Mouse (Mus musculus): ENCODE results near the gene Dytn. TPM values are rescaled to one million over a fixed set of nuclear protein-coding genes. Genes with fewer than 3 reads are reported as not detected.

Dytn gene
- not detected in 2 replicates for polyA plus RNA-seq (2015; fragmentation: Nextera tagmentation; extraction: Ambion mirVana)

GRCm38 (mm10) chr1:63686827-63687226 lies at the start of gene Dytn:
TSS of gene Dytn (minus strand) at chr1:63686927.
- ATAC-seq (replicated peaks) = no peak
- Histone ChIP-seq H3K27ac (replicated peaks) (no peak within 1 kb of the TSS), H3K4me1 (no peaks in the 10 kb centered on the region), H3K4me2 (replicated peaks) (no peak within 1 kb of the TSS), H3K9ac (replicated peaks) (no peak within 1 kb of the TSS), H3K27me3 (no peaks in the 10 kb centered on the region), H3K4me3 (no peak within 1 kb of the TSS), H3K9me3 (no peaks in the 10 kb centered on the region), H3K36me3 (no peaks in the 10 kb centered on the region)
- 88% methylated on average over 4 of the region's 4 CpGs for WGBS

GRCm38 (mm10) chr1:63730240-63730771 lies 43.6 kb upstream of the Dytn start, which contains the start of the genes Mdh1b and Fastkd2:
TSS of gene Mdh1b (minus strand) at chr1:63730318.
TSS of gene Fastkd2 (plus strand) at chr1:63730614.
- Histone ChIP-seq H3K9me3 (no peaks in the 10 kb centered on the region), H3K4me2 (replicated peaks) (peak within 1 kb of the TSS; percentile 48), H3K9ac (replicated peaks) (peak within 1 kb of the TSS; percentile 77), H3K27ac (replicated peaks) (no peak within 1 kb of the TSS), H3K27me3 (peaks cover 6% of the 10 kb centered on the region; the same call in 1 of the 2 replicates), H3K36me3 (no peaks in the 10 kb centered on the region), H3K4me1 (peaks cover 30% of the 10 kb centered on the region), H3K4me3 (peak within 1 kb of the TSS; percentile 81)
- ATAC-seq (replicated peaks) = peak; percentile 98
- under 1% methylated on average over 31 of the region's 31 CpGs for WGBS

- WGBS = 43% methylated on average over 8 of the region's 8 CpGs
- ATAC-seq (replicated peaks) = peak; percentile 24; the same call in 1 of the 2 replicates
- H3K36me3 ChIP-seq = no peaks in the 10 kb centered on the region
- peaks cover 6% of the 10 kb centered on the region; the same call in 1 of the 2 replicates for H3K27me3 ChIP-seq
- peak overlapping the region; percentile 81 for H3K4me3 ChIP-seq
- H3K27ac ChIP-seq (replicated peaks) = no peak overlapping the region
- H3K9me3 ChIP-seq = no peaks in the 10 kb centered on the region
- peak overlapping the region; percentile 77 for H3K9ac ChIP-seq (replicated peaks)
- H3K4me2 ChIP-seq (replicated peaks) = peak overlapping the region; percentile 48
- peaks cover 30% of the 10 kb centered on the region for H3K4me1 ChIP-seq
Measured at GRCm38 (mm10) chr1:63729796-63730195, 43.1 kb upstream of the Dytn start.

GRCm38 (mm10) chr1:63720161-63720560 lies 33.4 kb upstream of the Dytn start:
- Histone ChIP-seq H3K4me1 (no peaks in the 10 kb centered on the region), H3K27me3 (no peaks in the 10 kb centered on the region; the same call in 1 of the 2 replicates), H3K27ac (replicated peaks) (no peak overlapping the region), H3K9me3 (no peaks in the 10 kb centered on the region), H3K36me3 (no peaks in the 10 kb centered on the region), H3K4me3 (no peak overlapping the region), H3K4me2 (replicated peaks) (no peak overlapping the region), H3K9ac (replicated peaks) (no peak overlapping the region)
- WGBS = 73% methylated on average over 7 of the region's 7 CpGs
- ATAC-seq (replicated peaks) = no peak

GRCm38 (mm10) chr1:63708876-63709275 lies 22.1 kb upstream of the Dytn start:
- no peak for ATAC-seq (replicated peaks)
- Histone ChIP-seq H3K4me2 (replicated peaks) (no peak overlapping the region), H3K9ac (replicated peaks) (no peak overlapping the region), H3K27me3 (no peaks in the 10 kb centered on the region), H3K9me3 (no peaks in the 10 kb centered on the region), H3K4me3 (no peak overlapping the region), H3K36me3 (no peaks in the 10 kb centered on the region), H3K4me1 (no peaks in the 10 kb centered on the region), H3K27ac (replicated peaks) (no peak overlapping the region)
- WGBS = 81% methylated on average over 3 of the region's 3 CpGs

- WGBS = 60% methylated on average over 5 of the region's 5 CpGs
- no peak overlapping the region for H3K27ac ChIP-seq (replicated peaks)
- no peaks in the 10 kb centered on the region for H3K4me1 ChIP-seq
- H3K9ac ChIP-seq (replicated peaks) = no peak overlapping the region
- no peaks in the 10 kb centered on the region for H3K9me3 ChIP-seq
- no peaks in the 10 kb centered on the region for H3K27me3 ChIP-seq
- H3K36me3 ChIP-seq = no peaks in the 10 kb centered on the region
- H3K4me2 ChIP-seq (replicated peaks) = no peak overlapping the region
- ATAC-seq (replicated peaks) = no peak
- H3K4me3 ChIP-seq = no peak overlapping the region
Measured at GRCm38 (mm10) chr1:63705733-63706132, 19.0 kb upstream of the Dytn start.

GRCm38 (mm10) chr1:63696861-63697260 lies 10.1 kb upstream of the Dytn start:
- ATAC-seq (replicated peaks) = no peak
- no peaks in the 10 kb centered on the region for H3K27me3 ChIP-seq
- H3K4me2 ChIP-seq (replicated peaks) = no peak overlapping the region
- whole genome bisulfite sequencing = 82% methylated on average over 3 of the region's 3 CpGs
- no peak overlapping the region for H3K4me3 ChIP-seq
- H3K9ac ChIP-seq (replicated peaks) = no peak overlapping the region
- no peaks in the 10 kb centered on the region for H3K9me3 ChIP-seq
- H3K4me1 ChIP-seq = no peaks in the 10 kb centered on the region
- no peaks in the 10 kb centered on the region for H3K36me3 ChIP-seq
- no peak overlapping the region for H3K27ac ChIP-seq (replicated peaks)

- no peak for ATAC-seq (replicated peaks)
- Histone ChIP-seq H3K4me3 (no peak overlapping the region), H3K9me3 (no peaks in the 10 kb centered on the region), H3K27ac (replicated peaks) (no peak overlapping the region), H3K4me1 (no peaks in the 10 kb centered on the region), H3K27me3 (no peaks in the 10 kb centered on the region), H3K9ac (replicated peaks) (no peak overlapping the region), H3K36me3 (no peaks in the 10 kb centered on the region), H3K4me2 (replicated peaks) (no peak overlapping the region)
- WGBS = 91% methylated on average over 3 of the region's 3 CpGs
Measured at GRCm38 (mm10) chr1:63675975-63676374, 10.8 kb downstream of the Dytn start.

GRCm38 (mm10) chr1:63668852-63669160 lies 17.9 kb downstream of the Dytn start:
- H3K9ac ChIP-seq (replicated peaks) = peak overlapping the region; percentile 35; the same call in 1 of the 2 replicates
- peak overlapping the region; percentile 20 for H3K4me3 ChIP-seq
- ATAC-seq (replicated peaks) = peak; percentile 85
- peak overlapping the region; percentile 41 for H3K4me2 ChIP-seq (replicated peaks)
- H3K36me3 ChIP-seq = no peaks in the 10 kb centered on the region
- H3K27me3 ChIP-seq = 0 out of 2 replicates have a peak, but pooled peaks cover 2% of the 10 kb centered on the region
- 0 out of 2 replicates have a peak overlapping the region, but pooled peaks have one; percentile 21 for H3K27ac ChIP-seq (replicated peaks)
- H3K4me1 ChIP-seq = peaks cover 19% of the 10 kb centered on the region
- WGBS = 0% methylated on average over 3 of the region's 3 CpGs
- no peaks in the 10 kb centered on the region for H3K9me3 ChIP-seq

- Histone ChIP-seq H3K4me1 (peaks cover 19% of the 10 kb centered on the region), H3K36me3 (no peaks in the 10 kb centered on the region), H3K4me3 (peak overlapping the region; percentile 20), H3K27me3 (0 out of 2 replicates have a peak, but pooled peaks cover 2% of the 10 kb centered on the region), H3K9ac (replicated peaks) (peak overlapping the region; percentile 35; the same call in 1 of the 2 replicates), H3K4me2 (replicated peaks) (peak overlapping the region; percentile 41), H3K9me3 (no peaks in the 10 kb centered on the region), H3K27ac (replicated peaks) (0 out of 2 replicates have a peak overlapping the region, but pooled peaks have one; percentile 21)
- WGBS = 10% methylated on average over 13 of the region's 13 CpGs
- ATAC-seq (replicated peaks) = peak; percentile 59
Measured at GRCm38 (mm10) chr1:63667949-63668851, 18.5 kb downstream of the Dytn start.

- Histone ChIP-seq H3K4me3 (no peak overlapping the region), H3K27me3 (0 out of 2 replicates have a peak, but pooled peaks cover 2% of the 10 kb centered on the region), H3K9ac (replicated peaks) (no peak overlapping the region), H3K27ac (replicated peaks) (no peak overlapping the region), H3K9me3 (no peaks in the 10 kb centered on the region), H3K4me1 (peaks cover 19% of the 10 kb centered on the region), H3K4me2 (replicated peaks) (peak overlapping the region; percentile 41), H3K36me3 (no peaks in the 10 kb centered on the region)
- 23% methylated on average over 9 of the region's 9 CpGs for WGBS
- peak; percentile 36; the same call in 1 of the 2 replicates for ATAC-seq (replicated peaks)
Measured at GRCm38 (mm10) chr1:63667201-63667948, 19.4 kb downstream of the Dytn start.

Measured in forebrain, embryonic 15.5 days (tissue).